Mouse (Mus musculus): ENCODE results near the gene Myl9. TPM values are rescaled to one million over a fixed set of nuclear protein-coding genes. Genes with fewer than 3 reads are reported as not detected.

Gene Myl9
- polyA plus RNA-seq (2014; fragmentation: Nextera tagmentation; extraction: Ambion mirVana): 96.1 and 133 TPM in 2 replicates

DNA sequence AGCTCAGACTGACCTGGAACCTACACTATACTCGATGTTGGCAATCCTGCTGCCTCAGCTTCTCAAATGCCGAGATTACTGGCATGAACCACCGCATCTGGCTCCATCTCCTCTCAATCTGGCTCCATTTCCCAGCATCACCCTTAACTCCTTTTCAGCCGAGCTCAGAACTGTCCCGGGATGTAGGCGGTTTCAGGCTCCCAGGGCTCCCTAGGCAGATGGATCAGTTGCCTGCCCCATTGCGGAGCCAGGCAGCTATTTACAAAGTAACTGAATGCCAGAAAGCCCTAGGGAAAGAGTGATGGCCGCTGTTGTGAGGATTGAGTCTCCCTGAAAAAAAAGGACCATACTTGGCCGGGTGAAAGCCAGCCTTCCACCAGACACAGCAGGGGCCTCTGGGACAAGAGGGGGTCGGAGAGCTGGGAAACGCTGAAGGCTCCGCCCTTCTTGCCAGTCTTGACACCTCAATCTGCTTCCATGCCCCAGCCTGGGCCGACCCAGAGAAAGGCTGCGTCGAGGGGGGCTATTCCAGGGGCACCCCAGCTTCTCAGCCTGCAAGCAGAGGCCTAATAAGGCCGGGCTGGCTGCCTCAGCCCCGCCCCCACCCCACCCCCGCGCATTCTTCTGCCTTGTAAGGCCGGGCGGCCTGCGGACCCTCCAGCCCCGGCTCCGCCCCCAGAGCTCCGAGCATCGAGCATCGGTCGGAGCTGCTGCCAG is at the start of gene Myl9:
Gene Myl9 (plus strand): TSS at position 683 of the 717 bp plus-strand sequence.
- Histone ChIP-seq H3K9ac (ENCODE audit: low read depth, low read length) (peak within 1 kb of the TSS; percentile 45), H3K4me3 (ENCODE audit: low read depth, low read length) (peak within 1 kb of the TSS; percentile 29), H3K27ac (ENCODE audit: low read depth, low read length) (no peak within 1 kb of the TSS), H3K4me2 (replicated peaks; ENCODE audit: low read depth, low read length) (peak within 1 kb of the TSS; percentile 74), H3K4me1 (replicated peaks; ENCODE audit: control insufficient read depth, insufficient read depth, low read length) (peaks cover 6% of the 10 kb centered on the region), H3K9me3 (ENCODE audit: control insufficient read depth, low read length) (no peaks in the 10 kb centered on the region), H3K36me3 (ENCODE audit: control insufficient read depth, insufficient read depth, low read length) (no peaks in the 10 kb centered on the region), H3K27me3 (ENCODE audit: control insufficient read depth, insufficient read depth, low read length) (0 out of 2 replicates have a peak, but pooled peaks cover 3% of the 10 kb centered on the region)
- 2% methylated on average over 28 of the region's 28 CpGs for WGBS
- ATAC-seq (ENCODE audit: low FRiP score) (peak; percentile 85), DNase-seq (ENCODE audit: low spot score) (peak; percentile 77)

DNA sequence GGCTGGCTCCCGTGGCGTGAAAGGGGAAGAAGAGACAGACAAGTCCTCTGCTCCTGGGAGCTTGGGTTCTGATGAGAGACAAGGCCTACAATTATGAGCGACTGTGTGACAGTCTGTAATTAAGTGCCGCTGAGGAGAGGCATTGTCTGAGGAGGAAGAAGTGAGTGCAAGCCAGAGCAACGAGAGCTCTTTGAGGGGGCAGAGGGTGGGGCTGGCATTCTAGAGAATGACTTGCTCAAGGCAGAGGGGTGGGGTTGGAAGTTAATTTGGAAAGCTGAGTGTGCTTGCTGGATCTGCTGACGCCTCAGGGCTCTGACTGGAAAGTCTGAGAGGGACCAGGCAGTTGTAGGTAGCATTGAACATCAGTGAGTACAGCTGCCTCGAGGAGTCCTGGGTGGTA is 48.9 kb upstream of the Myl9 start:
- H3K4me2 ChIP-seq (replicated peaks; ENCODE audit: low read depth, low read length): no peak overlapping the region
- H3K9ac ChIP-seq (ENCODE audit: low read depth, low read length): 0 out of 2 replicates have a peak overlapping the region, but pooled peaks have one; percentile 11
- no peak overlapping the region for H3K4me3 ChIP-seq (ENCODE audit: low read depth, low read length)

DNA sequence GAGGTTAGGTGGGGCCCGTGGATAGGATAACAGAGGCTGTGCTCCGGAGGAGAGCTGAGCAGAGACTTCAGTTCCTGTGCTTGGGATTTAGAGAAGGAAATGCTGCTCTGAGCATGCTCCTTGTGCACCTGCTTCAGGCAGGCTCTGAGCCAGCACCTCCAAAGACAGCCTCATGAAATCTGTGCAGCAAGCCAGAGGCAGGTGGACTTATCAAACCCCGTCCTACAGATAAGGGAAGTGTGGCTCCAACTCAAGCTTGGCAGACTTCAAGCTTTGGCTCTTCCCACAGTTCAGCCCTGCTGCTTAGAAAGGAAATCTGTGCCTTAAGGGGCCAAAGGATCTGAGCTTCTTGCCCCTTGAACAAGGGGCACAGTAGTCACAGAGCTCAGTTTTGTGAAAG is 48.3 kb upstream of the Myl9 start:
- 68% methylated on average over 3 of the region's 3 CpGs for WGBS
- no peaks in the 10 kb centered on the region for H3K27me3 ChIP-seq (ENCODE audit: control insufficient read depth, insufficient read depth, low read length)
- no peak overlapping the region for H3K4me3 ChIP-seq (ENCODE audit: low read depth, low read length)
- no peaks in the 10 kb centered on the region for H3K9me3 ChIP-seq (ENCODE audit: control insufficient read depth, low read length)
- DNase-seq (ENCODE audit: low spot score): no peak
- peaks cover 17% of the 10 kb centered on the region for H3K4me1 ChIP-seq (replicated peaks; ENCODE audit: control insufficient read depth, insufficient read depth, low read length)
- no peak overlapping the region for H3K9ac ChIP-seq (ENCODE audit: low read depth, low read length)
- no peak overlapping the region for H3K4me2 ChIP-seq (replicated peaks; ENCODE audit: low read depth, low read length)
- H3K36me3 ChIP-seq (ENCODE audit: control insufficient read depth, insufficient read depth, low read length): no peaks in the 10 kb centered on the region
- no peak overlapping the region for H3K27ac ChIP-seq (ENCODE audit: low read depth, low read length)
- ATAC-seq (ENCODE audit: low FRiP score): no peak

More for the DNA sequence above, 48.9 kb upstream of the Myl9 start:
- H3K27me3 ChIP-seq (ENCODE audit: control insufficient read depth, insufficient read depth, low read length): no peaks in the 10 kb centered on the region
- no peaks in the 10 kb centered on the region for H3K9me3 ChIP-seq (ENCODE audit: control insufficient read depth, low read length)
- no peak for DNase-seq (ENCODE audit: low spot score)
- no peaks in the 10 kb centered on the region for H3K36me3 ChIP-seq (ENCODE audit: control insufficient read depth, insufficient read depth, low read length)
- no peak for ATAC-seq (ENCODE audit: low FRiP score)
- H3K27ac ChIP-seq (ENCODE audit: low read depth, low read length): no peak overlapping the region
- peaks cover 17% of the 10 kb centered on the region for H3K4me1 ChIP-seq (replicated peaks; ENCODE audit: control insufficient read depth, insufficient read depth, low read length)
- WGBS: 29% methylated on average over 7 of the region's 7 CpGs

DNA sequence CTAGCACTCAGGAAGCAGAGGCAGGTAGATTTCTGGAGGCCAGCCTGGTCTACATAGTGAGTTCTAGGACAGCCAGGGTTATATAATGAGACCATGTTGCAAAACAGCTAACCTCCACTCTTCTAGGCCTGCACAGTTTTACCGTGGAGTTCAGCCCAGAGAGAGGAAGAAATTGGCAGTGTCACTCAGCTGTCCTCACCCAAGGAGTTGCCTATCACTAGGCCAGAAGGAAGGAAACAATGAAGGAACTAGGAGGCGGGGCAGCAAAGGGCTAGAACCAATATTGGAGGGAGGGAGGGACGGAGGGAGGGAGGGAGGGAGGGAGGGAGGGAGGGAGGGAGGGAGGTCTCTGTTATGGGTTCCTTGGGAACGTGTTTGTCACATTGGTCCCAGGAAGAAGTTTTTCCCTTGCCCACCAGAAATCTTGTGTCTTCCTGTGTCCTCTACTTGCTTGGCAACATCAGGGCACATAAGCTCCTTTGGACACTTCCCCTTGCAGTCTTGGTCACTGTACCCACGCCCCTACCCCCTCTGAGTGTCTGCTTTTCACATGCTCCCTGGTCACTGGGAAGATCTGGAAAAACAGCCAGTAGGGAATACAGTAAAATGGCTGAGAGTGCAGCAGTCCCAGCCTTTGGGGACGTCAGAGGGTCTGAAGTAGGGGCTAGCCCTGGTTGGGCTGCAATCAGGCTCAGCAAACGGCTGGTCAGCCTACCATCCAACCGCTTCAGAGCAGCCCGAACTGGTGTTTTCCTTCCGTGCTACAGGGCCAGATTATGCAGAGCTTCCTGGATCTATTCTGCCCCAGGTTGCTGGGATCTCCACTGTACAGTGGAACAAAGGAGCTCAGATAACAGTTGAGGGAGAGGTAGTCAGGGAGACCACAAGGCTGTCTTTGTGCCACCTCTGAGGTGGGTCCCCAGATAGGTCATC is 45.4 kb upstream of the Myl9 start:
- H3K4me1 ChIP-seq (replicated peaks; ENCODE audit: control insufficient read depth, insufficient read depth, low read length): peaks cover 14% of the 10 kb centered on the region
- no peaks in the 10 kb centered on the region for H3K9me3 ChIP-seq (ENCODE audit: control insufficient read depth, low read length)
- no peak overlapping the region for H3K4me3 ChIP-seq (ENCODE audit: low read depth, low read length)
- ATAC-seq (ENCODE audit: low FRiP score) (no peak), DNase-seq (ENCODE audit: low spot score) (no peak)
- H3K27ac ChIP-seq (ENCODE audit: low read depth, low read length): no peak overlapping the region
- no peak overlapping the region for H3K4me2 ChIP-seq (replicated peaks; ENCODE audit: low read depth, low read length)
- H3K27me3 ChIP-seq (ENCODE audit: control insufficient read depth, insufficient read depth, low read length): no peaks in the 10 kb centered on the region
- H3K36me3 ChIP-seq (ENCODE audit: control insufficient read depth, insufficient read depth, low read length): no peaks in the 10 kb centered on the region
- H3K9ac ChIP-seq (ENCODE audit: low read depth, low read length): no peak overlapping the region
- WGBS: 63% methylated on average over 8 of the region's 10 CpGs

DNA sequence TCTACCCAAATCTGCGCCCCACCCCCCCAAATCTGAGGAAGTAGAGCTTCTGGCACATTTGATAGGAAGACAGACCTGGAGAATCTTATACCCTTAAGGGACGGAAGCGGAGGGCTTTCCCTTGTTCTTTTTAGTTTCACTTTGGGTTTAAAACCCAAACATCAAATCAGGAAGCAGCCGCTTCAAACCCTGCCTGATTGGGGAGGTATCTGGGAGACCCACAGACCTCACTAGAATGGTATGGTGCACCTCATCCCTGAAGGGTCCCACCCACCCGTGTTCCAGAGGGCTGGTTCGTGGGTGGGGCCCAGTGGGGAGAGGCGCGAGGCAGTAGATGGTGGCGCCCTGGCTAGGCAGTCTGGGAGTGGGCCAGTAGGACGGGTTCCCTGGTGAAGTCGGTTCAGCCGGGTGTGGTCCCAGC is 44.7 kb upstream of the Myl9 start:
- Histone ChIP-seq H3K4me2 (replicated peaks; ENCODE audit: low read depth, low read length) (no peak overlapping the region), H3K9me3 (ENCODE audit: control insufficient read depth, low read length) (no peaks in the 10 kb centered on the region), H3K4me3 (ENCODE audit: low read depth, low read length) (no peak overlapping the region), H3K9ac (ENCODE audit: low read depth, low read length) (no peak overlapping the region), H3K36me3 (ENCODE audit: control insufficient read depth, insufficient read depth, low read length) (no peaks in the 10 kb centered on the region), H3K27ac (ENCODE audit: low read depth, low read length) (no peak overlapping the region), H3K4me1 (replicated peaks; ENCODE audit: control insufficient read depth, insufficient read depth, low read length) (peaks cover 7% of the 10 kb centered on the region), H3K27me3 (ENCODE audit: control insufficient read depth, insufficient read depth, low read length) (no peaks in the 10 kb centered on the region)
- 83% methylated on average over 12 of the region's 12 CpGs for WGBS
- ATAC-seq (ENCODE audit: low FRiP score) (no peak), DNase-seq (ENCODE audit: low spot score) (no peak)

DNA sequence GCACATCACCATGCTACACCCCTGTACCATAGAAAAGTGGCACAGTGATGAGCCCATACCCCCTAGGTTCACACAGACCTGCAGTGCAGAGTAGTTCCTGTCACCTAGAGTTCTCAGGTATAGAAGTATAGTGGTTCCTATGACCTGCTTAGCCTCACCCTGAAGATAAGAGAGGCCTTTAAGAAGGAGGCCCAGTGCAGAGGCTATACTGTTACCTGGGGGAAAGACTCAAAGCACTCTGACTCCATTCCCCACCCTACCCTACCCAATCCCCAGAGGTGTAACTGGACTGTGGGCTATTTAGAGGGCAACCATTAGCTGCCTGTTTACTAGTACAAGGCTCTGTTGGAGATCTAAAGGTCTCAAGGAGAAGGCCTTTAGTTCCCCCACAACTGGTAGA is 43.6 kb upstream of the Myl9 start:
- Histone ChIP-seq H3K4me3 (ENCODE audit: low read depth, low read length) (no peak overlapping the region), H3K27me3 (ENCODE audit: control insufficient read depth, insufficient read depth, low read length) (no peaks in the 10 kb centered on the region)

DNA sequence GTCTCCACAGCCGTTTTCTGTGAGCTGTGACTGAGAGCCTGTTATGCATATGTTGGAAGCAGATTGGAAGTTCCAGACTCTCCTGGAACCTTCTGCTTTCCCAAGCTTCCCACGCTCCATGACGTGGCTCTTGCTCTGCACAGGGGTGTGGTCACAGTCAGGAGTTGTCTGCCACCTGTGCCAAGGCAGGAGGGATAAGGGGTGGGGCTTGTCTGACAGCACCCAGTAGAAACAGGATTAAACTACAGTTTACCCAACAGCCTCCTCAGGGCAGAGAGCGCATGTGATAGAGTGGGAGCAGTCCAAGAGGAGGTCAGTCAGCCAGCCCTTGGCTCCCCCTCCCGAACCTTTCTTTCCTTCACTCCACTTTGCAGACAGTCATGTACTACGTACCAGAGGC is 43.1 kb upstream of the Myl9 start:
- 81% methylated on average over 6 of the region's 6 CpGs for WGBS
- no peak overlapping the region for H3K27ac ChIP-seq (ENCODE audit: low read depth, low read length)
- H3K4me1 ChIP-seq (replicated peaks; ENCODE audit: control insufficient read depth, insufficient read depth, low read length): peaks cover 3% of the 10 kb centered on the region; the same call in 1 of the 2 replicates
- no peak overlapping the region for H3K4me3 ChIP-seq (ENCODE audit: low read depth, low read length)
- no peaks in the 10 kb centered on the region for H3K9me3 ChIP-seq (ENCODE audit: control insufficient read depth, low read length)
- no peaks in the 10 kb centered on the region for H3K36me3 ChIP-seq (ENCODE audit: control insufficient read depth, insufficient read depth, low read length)
- H3K27me3 ChIP-seq (ENCODE audit: control insufficient read depth, insufficient read depth, low read length): no peaks in the 10 kb centered on the region
- no peak overlapping the region for H3K4me2 ChIP-seq (replicated peaks; ENCODE audit: low read depth, low read length)
- DNase-seq (ENCODE audit: low spot score): no peak
- H3K9ac ChIP-seq (ENCODE audit: low read depth, low read length): no peak overlapping the region
- no peak for ATAC-seq (ENCODE audit: low FRiP score)

More for the DNA sequence above, 43.6 kb upstream of the Myl9 start:
- H3K36me3 ChIP-seq (ENCODE audit: control insufficient read depth, insufficient read depth, low read length): no peaks in the 10 kb centered on the region
- no peak for ATAC-seq (ENCODE audit: low FRiP score)
- H3K27ac ChIP-seq (ENCODE audit: low read depth, low read length): no peak overlapping the region
- DNase-seq (ENCODE audit: low spot score): no peak
- H3K9ac ChIP-seq (ENCODE audit: low read depth, low read length): no peak overlapping the region
- H3K4me2 ChIP-seq (replicated peaks; ENCODE audit: low read depth, low read length): no peak overlapping the region
- peaks cover 2% of the 10 kb centered on the region; the same call in 1 of the 2 replicates for H3K4me1 ChIP-seq (replicated peaks; ENCODE audit: control insufficient read depth, insufficient read depth, low read length)
- H3K9me3 ChIP-seq (ENCODE audit: control insufficient read depth, low read length): no peaks in the 10 kb centered on the region

DNA sequence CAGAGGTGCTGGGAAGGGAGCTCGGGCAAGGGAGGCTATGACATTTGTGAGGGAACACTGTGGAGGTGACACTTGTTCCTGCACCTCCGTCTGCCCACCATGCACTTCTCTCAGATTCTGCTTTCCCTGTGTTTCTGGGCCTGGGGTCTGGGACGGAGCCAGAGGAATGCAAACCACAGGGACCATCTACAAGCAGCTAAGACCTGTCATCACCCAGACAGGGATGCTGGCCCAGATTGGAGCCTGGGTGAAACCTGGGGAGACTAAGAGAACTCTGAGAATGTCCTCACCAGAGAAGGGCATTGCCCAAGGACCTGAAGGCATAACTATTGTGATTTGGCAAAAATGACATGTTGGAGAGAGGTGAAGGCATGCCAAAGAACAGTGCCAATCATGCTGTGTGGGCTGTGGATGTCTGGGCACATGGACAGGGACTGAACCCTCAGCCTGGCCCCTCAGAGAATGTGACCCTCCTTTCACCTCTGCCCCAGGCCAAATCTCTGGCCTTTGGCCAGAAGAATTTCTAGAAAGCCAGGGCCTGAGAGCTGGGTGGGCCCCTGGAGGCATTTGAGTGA is 39.4 kb upstream of the Myl9 start:
- WGBS: 70% methylated on average over 3 of the region's 3 CpGs
- H3K4me2 ChIP-seq (replicated peaks; ENCODE audit: low read depth, low read length): no peak overlapping the region
- no peaks in the 10 kb centered on the region for H3K9me3 ChIP-seq (ENCODE audit: control insufficient read depth, low read length)
- H3K27ac ChIP-seq (ENCODE audit: low read depth, low read length): no peak overlapping the region
- no peak overlapping the region for H3K4me3 ChIP-seq (ENCODE audit: low read depth, low read length)
- no peak overlapping the region for H3K9ac ChIP-seq (ENCODE audit: low read depth, low read length)
- H3K27me3 ChIP-seq (ENCODE audit: control insufficient read depth, insufficient read depth, low read length): no peaks in the 10 kb centered on the region
- DNase-seq (ENCODE audit: low spot score) (no peak), ATAC-seq (ENCODE audit: low FRiP score) (no peak)
- no peaks in the 10 kb centered on the region for H3K36me3 ChIP-seq (ENCODE audit: control insufficient read depth, insufficient read depth, low read length)
- H3K4me1 ChIP-seq (replicated peaks; ENCODE audit: control insufficient read depth, insufficient read depth, low read length): peaks cover 3% of the 10 kb centered on the region; the same call in 1 of the 2 replicates
